Mouse (Mus musculus) layer of hippocampus, adult 8-10 months (tissue): ENCODE data around the gene Cdk18. TPM values are rescaled to one million over a fixed set of nuclear protein-coding genes. Genes with fewer than 3 reads are reported as not detected.

Experiments
- DNase-seq, 2 experiments: peaks; one replicate each; pipeline ENCODE4 v3.0.0; 2022; ENCODE audit warnings: low spot score in 2 of 2
- total RNA-seq, 4 experiments: library from RNA; stranded (reverse); gene quantifications; 2 replicates each; pipeline ENCODE4 v1.2.4; 2022

Gene Cdk18
- total RNA-seq, 4 experiments from 2014 or later, result 25.8 to 30.9 (median 27.6) TPM

DNA sequence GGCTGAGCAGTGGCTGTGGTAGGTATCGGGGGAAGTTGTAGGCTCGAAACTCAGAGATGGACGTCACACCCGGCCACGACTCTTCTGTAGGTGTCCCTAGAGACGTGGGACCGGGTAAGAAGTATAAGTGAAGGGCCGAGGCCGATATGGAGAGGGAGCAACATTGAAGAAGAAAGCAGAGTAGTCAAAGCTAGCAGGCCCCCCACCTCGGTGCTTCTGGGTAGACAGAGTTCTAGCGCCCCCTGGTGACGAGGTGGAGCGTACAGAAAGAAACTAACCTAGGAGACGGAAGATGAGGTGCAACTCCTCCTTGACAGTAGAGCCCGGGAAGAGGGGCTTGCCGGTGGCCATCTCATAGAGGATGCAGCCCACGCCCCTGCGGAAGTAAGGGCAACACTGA lies 22.9 kb downstream of the Cdk18 start:
- peak in 1 of 2 experiments; percentile 75 for DNase-seq

DNA sequence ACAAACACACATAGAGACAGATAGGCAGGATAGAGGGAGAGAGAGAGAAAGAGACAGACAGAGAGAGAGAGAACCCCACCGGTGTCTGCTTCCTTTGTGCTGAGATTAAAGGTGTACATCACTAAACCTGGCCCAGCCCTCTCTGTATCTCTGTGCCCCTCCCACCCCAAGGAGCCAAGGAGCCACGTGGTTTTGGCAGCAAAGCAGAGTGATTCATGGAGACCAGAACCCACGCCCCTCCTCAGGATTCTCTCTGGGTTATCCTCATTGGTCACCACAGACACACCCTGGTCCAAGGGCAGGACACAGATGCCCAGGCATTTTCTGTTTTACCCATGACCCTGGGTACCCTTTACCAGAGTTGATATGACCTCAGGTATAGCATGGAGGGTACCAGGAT lies 26.4 kb downstream of the Cdk18 start:
- DNase-seq, result no peak

DNA sequence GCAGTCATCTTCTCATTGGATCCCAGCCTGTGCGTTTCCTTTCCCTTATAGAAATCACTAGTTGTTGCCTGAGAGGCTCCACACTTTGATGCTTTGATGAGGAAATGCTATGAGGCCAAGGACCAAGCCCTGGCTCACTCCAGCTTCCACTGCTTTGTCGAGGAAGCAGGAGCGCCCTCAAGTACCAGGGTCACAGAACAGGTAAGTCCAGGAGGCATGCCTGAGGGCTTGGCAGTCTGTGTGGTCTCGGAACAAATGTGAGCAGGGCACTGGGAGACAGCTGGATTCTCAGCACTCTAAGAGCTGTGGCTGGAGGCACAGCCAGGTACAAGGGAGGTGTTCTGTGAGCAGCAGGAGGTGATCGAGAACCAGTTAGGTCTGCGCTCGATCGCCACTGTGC lies 27.1 kb downstream of the Cdk18 start:
- no peak for DNase-seq

DNA sequence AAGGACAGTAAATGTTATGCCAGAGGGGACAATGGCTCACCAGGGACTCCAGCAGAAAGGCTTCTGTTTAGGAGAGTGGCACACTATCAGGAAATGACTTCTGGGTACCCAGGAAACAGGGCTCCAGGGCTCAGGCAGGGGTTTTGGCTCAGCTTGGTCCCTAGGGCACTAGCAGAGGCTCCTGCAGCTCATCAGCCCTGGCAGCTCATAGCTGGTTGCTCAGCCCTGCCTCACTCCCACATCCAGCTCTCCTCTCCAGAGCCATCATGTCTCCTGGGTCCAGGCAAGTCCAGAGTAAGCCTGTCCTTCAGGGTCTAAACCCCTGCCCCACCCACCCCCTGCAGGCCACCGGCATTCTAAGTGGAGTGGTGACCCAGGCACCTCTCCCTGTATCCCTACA lies 28.1 kb downstream of the Cdk18 start:
- DNase-seq, result no peak

DNA sequence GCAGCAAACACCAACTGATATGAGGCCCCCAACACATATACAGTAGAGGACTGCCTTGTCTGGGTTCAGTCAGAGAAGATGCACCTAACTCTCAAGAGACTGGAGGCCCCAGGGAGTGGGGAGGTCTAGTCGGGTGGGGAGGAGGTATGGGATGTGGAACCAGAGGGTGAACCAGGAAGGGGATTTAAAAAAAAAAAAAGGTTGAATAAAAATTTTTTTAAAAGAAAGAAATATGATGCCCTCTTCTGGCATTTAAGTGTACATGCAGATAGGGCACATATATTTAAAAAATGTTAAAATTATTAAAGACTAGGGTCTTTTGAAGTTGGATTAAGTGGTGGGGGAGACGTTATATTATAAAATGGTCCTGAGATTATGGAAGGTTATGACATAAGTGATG lies 30.1 kb downstream of the Cdk18 start:
- no peak for DNase-seq

DNA sequence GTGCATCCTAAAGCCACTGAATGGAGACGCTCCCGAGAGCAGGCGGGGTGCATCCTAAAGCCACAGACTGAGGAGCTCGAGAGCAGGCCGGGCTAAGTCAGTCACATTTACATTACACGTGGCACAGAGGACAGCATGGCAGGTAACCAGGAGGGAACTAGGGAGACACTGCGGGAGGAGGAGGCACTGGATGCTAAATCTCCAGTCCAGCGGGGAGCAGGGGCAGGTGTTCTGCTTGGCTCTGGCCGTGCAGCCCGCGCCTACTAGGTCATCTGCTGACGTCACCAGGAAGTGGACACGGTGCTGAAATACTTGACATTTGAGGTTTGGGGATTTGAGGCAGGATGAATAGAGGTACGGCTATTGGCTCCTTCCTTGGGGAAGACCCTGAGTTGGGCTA lies 35.1 kb downstream of the Cdk18 start:
- no peak for DNase-seq

DNA sequence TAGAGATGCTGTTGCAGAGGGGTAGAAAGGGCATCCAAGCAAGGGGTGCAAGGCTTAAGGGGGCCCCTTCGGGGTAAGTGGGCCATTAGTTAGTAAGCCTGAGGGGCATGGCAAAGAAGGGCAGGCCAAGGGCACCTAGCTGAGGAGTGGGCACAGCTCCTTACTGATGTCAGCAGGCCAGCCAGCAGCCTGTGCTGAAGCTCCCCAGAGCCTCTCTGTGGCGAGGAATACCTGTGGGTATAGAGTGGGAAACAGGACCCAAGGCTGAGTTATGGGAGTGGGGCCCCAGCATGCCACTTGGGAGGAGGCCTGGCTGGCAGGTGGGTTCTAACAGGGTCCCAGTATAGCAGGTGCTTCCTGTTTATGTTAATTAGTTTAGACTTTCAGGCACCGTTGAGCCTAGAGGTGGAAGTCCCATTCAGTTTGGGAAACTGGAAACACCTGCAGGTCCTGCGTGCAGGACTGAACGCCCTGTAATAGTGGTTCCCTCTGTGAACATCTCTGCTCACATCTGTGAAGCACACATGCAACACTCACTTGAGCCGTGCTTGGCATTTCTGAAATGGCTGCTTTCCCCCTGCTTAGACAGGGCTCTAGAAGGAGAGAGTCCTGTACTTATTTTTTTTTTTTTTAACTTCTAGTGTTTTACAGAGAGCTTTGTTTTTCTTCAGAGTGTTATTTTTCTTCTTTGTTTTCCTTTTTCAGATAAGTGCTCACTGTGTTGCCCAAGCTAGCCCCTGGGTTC lies 37.4 kb downstream of the Cdk18 start:
- no peak for DNase-seq

DNA sequence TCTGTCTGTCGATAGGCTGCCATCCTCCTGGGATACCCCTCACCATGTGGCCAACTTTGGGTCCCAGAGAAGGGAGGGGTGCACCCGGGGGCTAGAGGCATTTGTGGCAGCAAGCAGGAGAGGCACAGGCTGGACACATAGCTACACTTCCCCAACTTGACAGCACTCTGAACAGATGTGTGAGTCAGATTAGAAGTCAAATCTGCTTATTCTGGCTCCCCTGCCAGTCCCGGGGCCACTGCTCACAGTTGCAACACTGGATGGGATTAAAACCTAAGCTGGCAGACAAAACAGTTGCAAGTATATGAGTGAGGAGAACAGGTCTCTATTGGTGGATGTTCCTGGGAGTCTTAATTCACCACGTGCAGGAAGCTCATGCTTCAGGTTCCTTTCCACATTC lies 39.7 kb downstream of the Cdk18 start:
- DNase-seq, result no peak

DNA sequence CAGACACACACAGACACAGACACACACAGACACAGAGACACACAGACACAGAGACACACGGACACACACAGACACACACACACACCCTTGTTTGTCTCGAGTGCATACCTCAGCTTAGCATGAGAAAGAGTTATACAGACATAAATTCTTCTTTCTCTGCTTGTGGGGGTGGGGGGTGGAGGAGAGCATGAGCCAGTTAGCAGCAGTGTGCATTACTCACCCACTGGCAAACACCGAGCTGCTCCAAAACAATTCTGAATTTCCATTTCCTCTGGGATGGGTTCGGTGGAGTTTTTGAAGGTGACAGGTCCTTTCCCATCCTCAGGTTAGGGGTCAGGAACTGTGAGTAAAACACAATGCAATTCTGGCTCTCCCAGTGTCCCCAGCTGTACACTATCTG lies 40.5 kb downstream of the Cdk18 start:
- no peak for DNase-seq

DNA sequence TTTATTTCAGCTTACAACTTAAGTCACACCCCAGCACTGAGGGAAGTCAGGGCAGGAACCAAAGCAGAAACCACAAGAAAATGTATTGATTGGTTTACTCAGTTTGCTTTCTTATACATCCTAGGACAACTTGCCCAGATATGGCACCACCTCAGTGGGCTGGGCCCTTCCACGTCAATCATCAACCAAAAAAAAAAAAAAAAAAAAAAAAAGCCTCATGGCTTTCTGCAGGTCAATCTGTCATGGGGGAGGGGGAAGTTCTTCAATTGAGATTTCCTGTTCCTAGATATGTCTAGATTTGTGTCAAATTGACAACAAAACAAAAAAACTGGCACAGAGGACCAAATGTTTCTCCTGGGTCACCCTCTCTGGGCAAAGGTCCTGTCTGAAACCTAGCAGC lies 41.4 kb downstream of the Cdk18 start:
- DNase-seq, result no peak

DNA sequence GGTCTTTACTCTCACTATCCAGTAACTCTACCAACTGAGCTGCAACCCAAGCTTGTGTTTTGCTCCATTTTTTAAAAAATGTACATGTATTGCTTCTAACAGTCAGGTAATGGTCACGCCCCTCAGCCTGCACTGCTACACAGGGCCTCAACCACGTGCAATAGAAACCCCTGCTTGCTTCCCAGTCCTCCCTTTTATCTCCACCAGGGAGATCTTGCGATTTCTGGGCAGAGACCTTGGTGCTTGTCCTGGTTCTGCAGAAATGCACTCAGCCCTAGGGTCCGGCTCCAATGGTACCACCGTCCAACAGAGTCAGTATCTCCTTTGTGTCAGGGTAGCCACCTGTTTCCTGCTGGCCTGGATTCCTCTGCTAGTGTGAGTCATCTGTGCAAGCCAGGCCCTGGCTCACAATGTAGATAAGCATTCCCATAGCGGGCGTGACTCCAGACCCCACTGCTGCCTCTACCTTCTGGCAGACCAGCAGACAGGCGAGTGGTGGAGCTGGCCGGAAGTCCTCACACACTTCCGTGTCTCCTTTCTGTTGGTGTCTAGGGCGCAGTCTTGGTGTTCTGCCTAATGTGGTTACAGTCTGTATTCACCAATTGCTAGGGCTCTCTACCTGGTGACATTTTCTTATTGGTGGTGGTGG lies 44.0 kb downstream of the Cdk18 start:
- DNase-seq, result no peak

DNA sequence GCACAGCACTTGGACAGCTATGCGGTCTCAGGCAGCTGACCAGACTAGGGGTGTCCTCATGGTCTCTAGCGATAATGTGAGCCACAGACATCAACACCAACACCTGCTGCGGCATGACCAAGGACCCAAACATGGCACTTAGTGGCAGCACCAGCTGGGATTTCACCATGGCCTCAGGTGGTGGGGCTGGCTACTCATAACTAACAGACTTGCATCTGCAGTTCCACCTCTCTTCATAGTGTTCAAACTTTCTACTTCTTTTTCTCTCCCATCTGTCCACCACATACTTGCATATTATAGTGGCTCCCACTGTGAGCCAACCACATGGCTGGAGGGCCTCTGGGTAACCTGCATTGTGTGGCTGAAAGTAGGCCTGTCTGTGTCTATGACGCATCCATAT lies 46.2 kb downstream of the Cdk18 start:
- no peak for DNase-seq

DNA sequence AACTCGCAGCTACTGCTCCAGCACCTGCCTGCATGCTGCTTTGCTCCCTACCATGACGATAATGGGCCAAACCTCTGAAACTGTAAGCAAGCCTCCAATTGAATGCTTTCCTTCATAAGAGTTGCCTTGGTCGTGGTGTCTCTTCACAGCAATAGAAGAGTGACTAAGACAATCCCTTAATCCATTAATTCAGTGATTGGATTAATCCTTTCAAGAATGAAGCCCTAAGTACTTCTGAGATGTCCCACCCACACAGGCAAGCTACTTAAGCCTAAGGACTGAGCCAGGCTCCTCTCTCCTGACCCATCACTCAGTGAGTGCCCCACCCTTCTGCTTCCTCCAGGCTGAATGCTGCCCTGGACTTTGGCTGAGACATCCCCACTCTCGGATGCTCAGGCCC lies 49.2 kb downstream of the Cdk18 start:
- no peak for DNase-seq

DNA sequence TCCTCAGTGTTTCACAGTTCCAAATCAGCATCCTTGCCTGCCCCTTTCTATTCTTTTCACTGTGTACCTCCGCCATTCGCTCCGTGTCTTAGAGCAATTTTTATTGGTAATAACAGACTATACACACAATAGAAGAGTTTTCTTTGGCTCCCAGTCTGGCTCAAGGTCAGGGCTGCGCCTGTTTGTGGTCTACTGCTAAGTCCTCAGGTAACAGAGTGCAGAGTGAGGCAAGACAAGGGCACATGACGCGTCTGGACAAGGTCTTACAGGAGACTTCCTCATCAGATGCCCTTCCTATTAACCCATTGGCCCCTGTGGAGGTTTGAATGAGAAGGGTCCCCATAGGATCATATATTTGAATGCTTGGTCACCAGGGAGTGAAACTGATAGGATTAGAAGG lies 49.7 kb downstream of the Cdk18 start:
- no peak for DNase-seq

DNA sequence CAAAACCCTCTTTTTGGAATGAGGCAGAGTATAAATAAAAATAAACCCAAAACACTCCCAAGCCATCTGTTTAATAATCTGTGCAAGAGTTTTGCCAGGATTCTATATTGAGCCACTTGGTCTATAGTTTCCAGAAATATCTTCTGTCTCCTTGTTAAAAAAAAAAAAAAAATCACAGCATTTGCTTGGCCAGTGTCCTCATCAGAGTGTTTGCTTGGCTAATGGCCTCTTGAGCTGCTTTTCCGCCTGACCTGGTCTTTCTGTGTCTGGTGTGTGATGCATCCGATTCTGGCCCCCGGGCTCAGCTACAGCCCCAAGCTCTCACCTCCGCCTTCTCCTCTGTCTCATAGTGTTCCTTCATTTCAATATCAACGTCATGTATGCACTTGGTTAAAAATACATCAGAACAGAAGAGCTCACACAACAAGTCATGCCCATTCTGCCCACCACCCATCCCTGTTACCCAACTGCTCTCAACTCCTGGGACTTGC lies 51.3 kb downstream of the Cdk18 start:
- DNase-seq, result no peak

DNA sequence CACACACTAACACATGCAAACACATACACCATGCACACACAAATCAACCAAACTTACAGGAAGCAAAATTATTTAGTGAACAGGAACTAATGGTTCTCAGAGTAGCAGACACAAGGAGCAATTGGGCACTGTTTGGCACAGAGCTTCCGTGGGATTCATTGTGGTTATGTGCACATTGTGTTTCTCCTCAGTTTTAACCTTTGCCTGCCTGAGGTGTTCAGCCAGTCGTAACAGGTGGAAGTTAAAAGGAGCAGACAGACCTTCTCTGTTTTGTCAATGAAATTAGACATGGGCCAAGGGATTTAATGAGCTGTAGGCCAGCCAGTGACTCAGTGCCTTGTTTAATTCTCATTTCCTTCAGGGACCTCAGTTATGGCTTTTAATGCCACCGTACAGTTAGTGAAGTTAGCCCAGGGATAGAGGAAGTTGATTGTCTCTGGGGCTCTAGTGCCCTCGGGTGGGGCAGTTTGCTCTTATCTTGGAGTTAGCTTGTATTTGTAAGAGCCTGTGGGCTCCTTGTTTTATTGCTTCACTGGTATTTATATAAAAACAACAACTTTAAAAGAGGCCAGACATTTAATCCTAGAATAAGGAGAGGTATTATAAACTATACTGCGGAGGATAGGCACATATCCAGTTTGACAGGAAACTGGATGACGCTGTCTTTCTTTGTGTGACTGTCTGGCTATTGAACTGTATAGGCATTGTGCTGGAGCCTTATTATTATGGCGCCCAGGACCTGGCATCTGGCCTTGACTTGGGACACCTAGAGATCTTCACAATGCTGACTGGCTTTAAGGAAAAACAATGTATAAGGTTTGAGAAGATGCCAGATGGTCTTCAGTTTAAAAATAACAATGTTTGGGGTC lies 54.1 kb downstream of the Cdk18 start:
- no peak for DNase-seq

DNA sequence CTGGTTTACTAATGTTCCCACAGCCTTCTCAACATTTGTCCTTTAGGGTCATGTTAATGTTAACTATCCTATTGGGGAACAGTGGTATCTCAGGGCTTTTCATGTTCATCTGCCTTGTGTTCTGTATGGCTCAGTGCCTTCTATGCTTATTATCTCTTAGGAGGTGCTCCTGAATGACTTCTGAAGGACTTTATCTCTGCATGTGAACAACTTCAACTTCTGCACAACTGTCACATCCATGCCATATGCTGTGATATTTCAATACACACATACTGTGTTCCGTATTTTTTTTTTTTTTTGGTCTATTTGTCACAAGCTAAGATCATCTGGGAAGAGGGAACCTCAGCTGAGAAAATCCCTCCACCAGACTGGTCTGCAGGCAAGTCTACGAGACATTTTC lies 61.1 kb downstream of the Cdk18 start:
- DNase-seq, result no peak

DNA sequence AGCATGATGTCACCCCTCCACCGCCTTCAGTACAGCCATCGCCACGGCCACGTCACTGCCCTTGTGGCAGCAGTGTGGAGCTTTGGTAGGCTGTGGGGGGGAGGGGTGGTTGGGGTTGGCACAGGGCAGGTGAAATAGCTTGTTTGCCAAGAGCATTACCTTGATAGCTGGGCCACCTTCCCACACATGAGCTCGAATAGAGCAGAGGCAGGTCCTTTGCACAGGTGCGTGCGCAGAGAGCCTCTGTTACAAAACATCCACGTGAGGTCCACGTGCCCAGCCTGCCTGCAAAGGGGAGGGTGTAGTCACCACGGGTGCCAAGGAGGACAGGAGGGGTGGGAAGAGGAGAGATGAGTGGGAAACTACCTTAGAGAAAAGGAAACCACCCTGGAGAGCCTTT lies 63.9 kb downstream of the Cdk18 start:
- DNase-seq, result no peak

DNA sequence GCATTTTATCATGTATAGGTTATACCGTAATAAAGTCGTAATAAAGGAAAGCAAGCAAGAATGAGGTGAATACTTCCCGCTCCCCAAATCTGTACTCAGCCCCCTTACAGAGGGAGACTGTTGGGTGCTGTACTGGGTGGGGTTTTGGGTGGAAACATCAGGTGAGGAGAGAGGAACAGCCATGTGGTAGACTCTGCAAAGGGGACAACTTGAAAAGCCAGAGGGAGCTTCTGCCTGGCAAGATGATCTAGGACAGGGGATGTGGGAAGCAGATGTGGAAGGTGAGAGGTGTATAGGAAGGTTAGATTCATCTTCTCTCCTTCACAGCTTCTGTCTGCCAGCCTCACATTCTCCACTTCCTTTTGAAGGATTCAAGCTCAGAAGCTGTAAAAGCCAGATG lies 68.8 kb downstream of the Cdk18 start:
- DNase-seq, result no peak

DNA sequence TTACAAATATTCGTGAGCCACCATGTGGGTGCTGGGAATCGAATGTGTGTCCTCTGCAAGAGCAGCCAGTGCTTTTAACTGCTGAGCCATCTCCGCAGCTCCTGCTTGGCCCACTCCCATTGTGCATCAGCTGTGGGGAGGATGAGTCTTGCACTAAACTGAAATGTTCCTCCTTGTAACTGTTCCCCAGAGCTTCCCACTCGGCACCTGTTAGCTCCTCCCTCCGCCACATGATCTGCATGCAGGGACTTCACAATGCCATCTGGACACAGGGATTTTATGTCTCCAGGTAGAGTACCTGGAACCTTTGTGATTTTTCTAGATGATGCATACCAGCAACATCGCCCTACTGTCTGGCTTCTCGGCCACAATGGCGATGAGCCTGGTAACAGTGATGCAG lies 70.0 kb downstream of the Cdk18 start:
- DNase-seq, result peak in 1 of 2 experiments; percentile 22

DNA sequence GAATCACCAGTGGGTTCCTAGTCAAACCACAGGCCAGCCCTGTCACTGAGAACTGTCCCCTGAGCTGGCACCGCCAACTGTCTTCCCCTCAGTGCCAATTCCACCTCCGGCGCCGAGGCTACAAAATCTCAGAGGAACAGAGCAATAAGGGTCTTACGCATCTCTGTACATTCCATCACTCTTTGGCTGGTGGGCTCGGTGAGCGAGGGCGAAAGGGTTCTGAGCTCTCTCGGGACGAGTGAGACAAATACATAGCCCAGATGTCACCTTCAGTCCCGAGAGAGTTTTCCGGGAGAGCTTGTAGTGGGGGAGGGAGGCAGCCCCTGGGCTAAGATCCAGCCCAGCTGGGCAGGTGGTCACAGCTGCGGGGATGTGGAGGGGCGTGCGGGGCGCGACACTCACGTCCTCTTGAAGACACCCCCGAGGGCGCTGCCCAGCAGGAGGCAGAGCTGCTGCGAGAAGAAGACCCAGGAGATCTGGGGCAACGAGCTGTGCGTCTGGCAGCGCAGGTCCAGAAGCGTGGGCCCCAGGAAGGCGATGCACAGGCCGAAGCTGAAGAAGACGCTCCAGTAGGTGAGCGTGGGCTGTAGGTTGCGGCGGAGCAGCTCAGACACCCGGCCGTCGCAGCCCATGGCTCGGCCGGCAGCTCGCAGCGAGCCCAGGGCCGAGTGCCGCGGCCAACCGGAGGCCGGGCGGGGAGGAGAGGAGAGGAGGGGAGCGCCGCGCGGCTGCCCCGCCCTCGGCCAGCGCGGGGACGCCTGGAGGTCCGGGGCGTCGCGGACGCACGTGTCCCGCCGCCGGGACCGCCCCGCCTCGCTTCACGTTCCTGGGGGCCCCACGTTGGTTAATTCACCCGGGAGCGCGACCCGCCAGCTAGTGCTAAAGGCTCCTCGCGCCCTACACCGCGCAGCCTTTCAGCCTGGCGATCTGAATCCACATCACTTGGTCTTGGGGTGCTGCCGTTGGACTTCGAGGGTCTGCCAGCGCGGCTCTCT lies 71.9 kb downstream of the Cdk18 start, which contains the start of gene Mfsd4a:
Gene Mfsd4a, minus strand, starts transcription at position 802 of the 995 bp plus-strand sequence.
- DNase-seq, result peak in 1 of 2 experiments; percentile 29
